Mouse (Mus musculus) heart, embryonic 16.5 days (tissue): ENCODE results near the gene Lamc2. TPM values are rescaled to one million over a fixed set of nuclear protein-coding genes. Genes with fewer than 3 reads are reported as not detected.

Experiments
- ATAC-seq: fragments of 200-750 bp; cut with Nextera tagmentation; replicated peaks from 2 replicates; pipeline ENCODE4 v1.8.0; 2017; ENCODE audit warnings: moderate number of reproducible peaks; ENCODE audit not compliant: insufficient read depth, low FRiP score; ENCODE audit errors: extremely low read depth
- H3K27ac ChIP-seq: fragments of 300-500 bp; sonication (generic); 2 replicates; pipeline ENCODE4 v1.5.1; 2014; ENCODE audit warnings: mild to moderate bottlenecking, low read length, control low read depth, moderate library complexity
- H3K27me3 ChIP-seq: fragments of 300-500 bp; sonication (generic); 2 replicates; pipeline ENCODE4 v1.6.1; 2014; ENCODE audit warnings: low read length, mixed read lengths; ENCODE audit not compliant: control insufficient read depth, insufficient read depth
- H3K36me3 ChIP-seq: fragments of 300-500 bp; sonication (generic); 2 replicates; pipeline ENCODE4 v1.6.1; 2014; ENCODE audit not compliant: control insufficient read depth, insufficient read depth
- H3K4me1 ChIP-seq: fragments of 300-500 bp; sonication (generic); 2 replicates; pipeline ENCODE4 v1.6.1; 2014; ENCODE audit warnings: low read length, mixed read lengths; ENCODE audit not compliant: control insufficient read depth, insufficient read depth
- H3K4me2 ChIP-seq: fragments of 300-500 bp; sonication (generic); 2 replicates; pipeline ENCODE4 v1.6.1; 2014; ENCODE audit warnings: low read depth, mild to moderate bottlenecking, control low read depth, low read length
- H3K4me3 ChIP-seq: fragments of 300-500 bp; sonication (generic); 2 replicates; pipeline ENCODE4 v1.5.1; 2014; ENCODE audit warnings: mild to moderate bottlenecking, control low read depth, low read length
- H3K9ac ChIP-seq: fragments of 300-500 bp; sonication (generic); 2 replicates; pipeline ENCODE4 v1.6.1; 2014; ENCODE audit warnings: low read length, control low read depth
- H3K9me3 ChIP-seq: fragments of 300-500 bp; sonication (generic); replicated peaks from 2 replicates; pipeline ENCODE4 v1.6.1; 2016; ENCODE audit warnings: low read length; ENCODE audit not compliant: control insufficient read depth
- whole genome bisulfite sequencing: fragments of 180-500 bp; shearing (Covaris S2); extraction: QIAGEN DNeasy Blood & Tissue Kit; methylation state at CpG from one replicate; pipeline ENCODE4 v1.1.7; 2014; 5-methylcytosine and 5-hydroxymethylcytosine counted together
- polyA plus RNA-seq: library from polyadenylated mRNA; unstranded; fragments of >200 nt; fragmentation: Nextera tagmentation; extraction: Ambion mirVana; gene quantifications from 2 replicates; pipeline ENCODE4 v1.2.1, GENCODE M21; 2015

Gene Lamc2
- polyA plus RNA-seq, 1 experiment from 2014 or later: 8.8 TPM

DNA sequence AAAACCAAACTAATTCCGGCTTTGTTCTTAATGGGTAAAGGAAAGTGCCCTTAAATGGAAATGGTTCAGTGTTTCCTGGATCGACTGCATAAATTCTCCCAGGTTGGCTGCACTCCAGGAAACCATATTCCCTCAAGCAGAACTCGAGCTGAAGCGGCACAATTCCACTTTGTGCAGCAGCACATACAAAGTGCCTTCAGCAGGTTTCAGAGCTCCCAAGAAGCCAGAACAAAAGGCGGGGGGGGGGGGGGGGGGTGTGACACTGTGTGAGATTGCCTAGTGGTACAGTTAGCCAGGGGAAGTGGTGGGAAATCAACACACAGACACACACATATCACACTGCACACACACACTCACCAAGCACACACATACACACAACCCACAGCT, 5.7 kb upstream of the Lamc2 start:
- Histone ChIP-seq H3K27me3 (no peaks in the 10 kb centered on the region), H3K4me3 (no peak overlapping the region), H3K4me2 (peak overlapping the region; percentile 39), H3K9me3 (no peaks in the 10 kb centered on the region), H3K9ac (peak overlapping the region; percentile 38; the same call in 1 of the 2 replicates), H3K4me1 (peaks cover 18% of the 10 kb centered on the region), H3K36me3 (no peaks in the 10 kb centered on the region), H3K27ac (peak overlapping the region; percentile 91)
- ATAC-seq: peak; percentile 56
- 13% methylated on average over 5 of the region's 5 CpGs for WGBS

DNA sequence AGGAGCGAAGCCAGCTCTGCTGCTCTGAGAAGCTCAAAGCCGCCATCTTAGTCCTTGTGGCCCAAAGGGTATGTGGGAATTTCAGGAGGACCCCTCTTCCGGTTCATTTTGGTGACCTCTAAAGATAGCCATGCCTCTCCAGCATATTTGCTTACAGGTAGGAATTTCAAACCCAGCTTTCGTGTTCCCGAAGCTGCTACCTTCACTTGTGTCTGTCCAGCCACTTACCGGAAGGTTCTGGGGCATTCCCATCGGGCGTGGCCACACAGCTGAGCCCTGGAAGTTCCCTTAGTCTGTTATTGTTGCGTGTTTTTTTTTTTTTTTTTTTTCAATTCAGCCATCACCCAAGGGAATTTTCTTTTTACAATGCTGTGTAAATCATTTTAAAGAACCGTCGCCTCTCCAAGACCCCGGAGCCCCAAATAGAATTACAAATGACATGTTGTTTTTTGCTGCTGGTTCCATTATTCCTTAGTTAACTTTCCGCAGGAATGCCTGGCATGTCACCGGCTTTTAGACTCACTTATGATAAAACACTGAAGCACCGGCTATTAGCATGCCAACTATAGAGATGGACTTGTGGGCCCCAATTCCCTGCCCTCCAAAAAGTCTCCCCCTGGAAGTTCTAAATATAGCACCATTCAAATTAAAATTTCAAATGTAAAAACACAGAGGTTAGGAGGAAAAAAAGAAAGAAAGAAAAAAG, 5.1 kb upstream of the Lamc2 start:
- Histone ChIP-seq H3K4me1 (peaks cover 18% of the 10 kb centered on the region), H3K36me3 (no peaks in the 10 kb centered on the region), H3K9me3 (no peaks in the 10 kb centered on the region), H3K27me3 (no peaks in the 10 kb centered on the region), H3K4me3 (no peak overlapping the region), H3K4me2 (peak overlapping the region; percentile 39), H3K27ac (peak overlapping the region; percentile 91), H3K9ac (peak overlapping the region; percentile 38; the same call in 1 of the 2 replicates)
- peak; percentile 80 for ATAC-seq
- 38% methylated on average over 15 of the region's 15 CpGs for WGBS

DNA sequence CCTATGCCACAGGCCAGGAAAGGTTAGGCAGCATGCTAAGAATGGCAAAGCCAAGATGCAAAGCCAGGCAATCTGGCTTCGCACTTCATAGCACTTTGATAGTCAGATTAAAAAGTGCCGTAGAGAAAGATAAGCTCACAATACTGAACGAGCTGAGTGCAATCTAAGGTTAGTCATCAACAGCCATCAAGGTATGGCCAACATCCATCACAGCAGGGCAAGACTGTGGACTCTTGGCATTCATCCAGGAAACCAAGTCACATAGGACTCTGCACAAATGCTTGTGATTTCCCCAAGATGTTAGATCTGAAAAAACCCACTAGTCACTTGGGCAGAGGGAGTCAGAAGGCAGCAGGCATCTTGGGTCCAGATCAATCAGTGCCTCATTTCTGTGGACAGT, 1.8 kb upstream of the Lamc2 start:
- peaks cover 24% of the 10 kb centered on the region for H3K4me1 ChIP-seq
- H3K9ac ChIP-seq: no peak overlapping the region
- H3K27ac ChIP-seq: no peak overlapping the region
- H3K4me3 ChIP-seq: no peak overlapping the region
- peaks cover 5% of the 10 kb centered on the region for H3K27me3 ChIP-seq
- H3K9me3 ChIP-seq: no peaks in the 10 kb centered on the region
- 49% methylated on average over 3 of the region's 3 CpGs for WGBS
- H3K4me2 ChIP-seq: no peak overlapping the region
- no peak for ATAC-seq
- H3K36me3 ChIP-seq: no peaks in the 10 kb centered on the region

DNA sequence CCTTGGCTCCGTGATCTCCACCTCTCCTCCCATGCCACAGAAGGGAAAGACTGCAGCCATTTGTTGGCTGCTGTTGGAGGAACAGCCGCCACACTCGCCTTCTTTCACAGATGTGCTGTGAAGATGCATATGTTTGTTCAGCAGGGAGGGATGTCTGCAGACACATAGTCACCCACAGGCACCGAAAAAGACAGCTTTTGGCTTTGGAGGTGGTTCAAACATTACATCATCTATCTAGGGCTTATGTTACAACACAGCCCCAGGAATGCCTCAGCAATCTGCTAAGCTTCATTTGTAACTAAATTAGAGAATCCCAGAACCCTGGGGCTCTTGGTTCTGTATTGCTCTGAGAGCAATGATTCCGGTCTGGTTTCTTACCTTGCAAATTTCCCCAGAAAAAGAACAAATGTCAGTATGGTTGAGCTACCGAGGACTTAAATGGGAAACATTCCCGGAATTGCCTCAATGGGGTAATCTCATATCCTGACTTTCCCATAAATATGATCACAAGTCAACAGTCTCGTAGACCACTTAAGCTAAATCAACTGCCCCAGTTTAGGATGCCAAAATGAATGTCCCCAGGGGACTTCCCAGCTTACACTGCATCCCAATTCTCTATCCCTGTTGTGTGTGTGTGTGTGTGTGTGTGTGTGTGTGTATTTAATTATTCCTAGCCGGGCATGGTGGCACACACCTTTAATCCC, 5.5 kb downstream of the Lamc2 start:
- H3K27me3 ChIP-seq: peaks cover 5% of the 10 kb centered on the region
- H3K27ac ChIP-seq: peak overlapping the region; percentile 61
- no peak overlapping the region for H3K4me3 ChIP-seq
- H3K36me3 ChIP-seq: no peaks in the 10 kb centered on the region
- ATAC-seq: peak; percentile 51; the same call in 1 of the 2 replicates
- peaks cover 13% of the 10 kb centered on the region for H3K4me1 ChIP-seq
- no peak overlapping the region for H3K4me2 ChIP-seq
- no peaks in the 10 kb centered on the region for H3K9me3 ChIP-seq
- H3K9ac ChIP-seq: no peak overlapping the region
- 51% methylated on average over 9 of the region's 9 CpGs for WGBS

DNA sequence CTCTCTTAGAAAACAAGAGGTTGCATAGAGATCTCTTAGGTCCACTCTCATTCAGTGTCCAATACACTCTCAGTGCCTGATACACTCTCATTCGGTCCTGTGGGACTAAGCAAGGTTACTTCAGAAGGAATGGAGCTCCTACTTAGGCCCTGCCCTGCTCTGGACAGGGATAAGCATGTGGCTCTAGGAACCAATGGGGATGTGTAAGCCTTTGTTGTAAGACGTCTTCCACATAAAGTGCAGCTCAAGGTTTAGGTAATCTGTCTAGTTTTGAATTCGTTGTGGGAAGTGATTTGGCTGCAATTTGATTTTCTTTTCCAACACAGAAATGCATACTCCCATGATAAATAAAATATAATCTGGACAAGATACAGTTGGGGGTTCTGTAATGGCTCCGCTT, 6.1 kb downstream of the Lamc2 start:
- no peak overlapping the region for H3K4me3 ChIP-seq
- WGBS: 69% methylated on average over 4 of the region's 4 CpGs

DNA sequence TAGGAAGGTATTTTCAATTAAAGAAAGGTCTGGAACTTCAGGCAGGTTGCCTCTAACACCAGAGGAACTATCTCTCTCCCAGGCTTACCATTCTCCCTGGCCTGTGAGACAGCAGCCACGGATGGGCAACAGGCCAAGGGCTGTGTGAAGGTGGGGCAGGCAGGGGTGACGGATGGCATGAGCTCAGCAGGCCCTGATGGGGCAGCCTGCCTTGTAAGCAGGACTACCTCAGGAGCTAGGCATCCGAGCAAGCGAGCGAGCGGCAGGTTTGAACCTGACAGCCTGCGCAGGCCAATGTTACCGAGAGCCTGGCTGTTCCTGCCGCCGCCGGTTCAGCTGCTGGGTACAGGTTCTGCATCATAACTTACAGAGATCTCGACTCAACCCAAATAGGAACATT, 11.4 kb downstream of the Lamc2 start:
- ATAC-seq: peak; percentile 86
- Histone ChIP-seq H3K9me3 (no peaks in the 10 kb centered on the region), H3K27ac (peak overlapping the region; percentile 72), H3K9ac (no peak overlapping the region), H3K4me3 (no peak overlapping the region), H3K36me3 (no peaks in the 10 kb centered on the region), H3K4me2 (peak overlapping the region; percentile 43), H3K27me3 (no peaks in the 10 kb centered on the region), H3K4me1 (peaks cover 33% of the 10 kb centered on the region)
- WGBS: 46% methylated on average over 12 of the region's 12 CpGs

More for the DNA sequence above, 6.1 kb downstream of the Lamc2 start:
- Histone ChIP-seq H3K27ac (peak overlapping the region; percentile 61), H3K27me3 (peaks cover 3% of the 10 kb centered on the region), H3K36me3 (no peaks in the 10 kb centered on the region), H3K9ac (no peak overlapping the region), H3K4me1 (peaks cover 14% of the 10 kb centered on the region), H3K9me3 (no peaks in the 10 kb centered on the region), H3K4me2 (no peak overlapping the region)
- 0 out of 2 replicates have a peak, but pooled peaks have one; percentile 16 for ATAC-seq

DNA sequence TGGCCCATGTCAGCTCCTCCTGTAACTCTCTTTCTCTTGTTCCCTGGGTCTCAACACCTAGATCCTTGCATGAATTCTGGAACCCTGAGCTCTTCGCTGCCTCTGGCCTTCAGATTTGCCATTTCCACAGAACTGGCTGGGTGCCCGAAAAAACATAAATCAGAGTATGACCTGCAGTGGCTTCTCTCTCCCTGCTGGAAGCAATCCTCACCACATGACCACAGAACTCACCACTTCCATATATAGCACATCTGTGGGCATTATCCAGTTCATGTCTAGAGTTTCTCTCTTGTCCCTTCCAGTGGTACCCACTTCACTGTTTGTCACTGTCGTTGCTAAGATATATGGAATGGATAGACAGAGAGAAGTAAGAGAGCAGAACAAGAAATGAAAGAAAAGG, 13.0 kb downstream of the Lamc2 start:
- H3K4me2 ChIP-seq: no peak overlapping the region
- WGBS: 15% methylated on average over 3 of the region's 3 CpGs
- ATAC-seq: peak; percentile 85

DNA sequence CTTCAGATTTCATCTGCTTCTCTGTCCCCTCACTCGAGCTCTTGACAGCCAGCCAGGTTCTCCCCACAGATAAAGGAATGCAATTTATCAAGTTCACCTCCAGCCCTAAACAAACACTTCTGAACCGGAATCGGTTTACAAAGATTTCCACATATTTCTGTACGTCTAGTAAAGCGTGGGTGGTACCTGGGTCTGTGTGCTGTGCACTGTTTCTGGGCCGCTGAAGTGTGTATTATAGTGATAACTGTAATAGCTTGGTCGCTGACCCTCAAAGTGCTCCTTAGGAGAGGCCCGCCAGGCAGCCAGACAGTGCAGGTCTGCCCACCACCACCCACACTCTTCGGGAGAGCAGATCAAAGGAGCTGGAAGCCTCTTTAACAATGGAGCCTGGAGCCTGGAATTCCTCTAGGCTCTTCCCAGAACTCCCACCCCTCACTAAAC, 13.9 kb downstream of the Lamc2 start:
- Histone ChIP-seq H3K4me3 (no peak overlapping the region), H3K27ac (peak overlapping the region; percentile 81), H3K36me3 (no peaks in the 10 kb centered on the region), H3K9me3 (no peaks in the 10 kb centered on the region), H3K9ac (peak overlapping the region; percentile 29), H3K4me1 (peaks cover 33% of the 10 kb centered on the region), H3K4me2 (peak overlapping the region; percentile 26), H3K27me3 (no peaks in the 10 kb centered on the region)
- 11% methylated on average over 9 of the region's 9 CpGs for WGBS
- ATAC-seq: no peak

More for the DNA sequence above, 13.0 kb downstream of the Lamc2 start:
- no peaks in the 10 kb centered on the region for H3K9me3 ChIP-seq
- no peak overlapping the region for H3K4me3 ChIP-seq
- H3K36me3 ChIP-seq: no peaks in the 10 kb centered on the region
- H3K9ac ChIP-seq: no peak overlapping the region
- H3K4me1 ChIP-seq: peaks cover 33% of the 10 kb centered on the region
- H3K27me3 ChIP-seq: no peaks in the 10 kb centered on the region
- peak overlapping the region; percentile 81 for H3K27ac ChIP-seq

DNA sequence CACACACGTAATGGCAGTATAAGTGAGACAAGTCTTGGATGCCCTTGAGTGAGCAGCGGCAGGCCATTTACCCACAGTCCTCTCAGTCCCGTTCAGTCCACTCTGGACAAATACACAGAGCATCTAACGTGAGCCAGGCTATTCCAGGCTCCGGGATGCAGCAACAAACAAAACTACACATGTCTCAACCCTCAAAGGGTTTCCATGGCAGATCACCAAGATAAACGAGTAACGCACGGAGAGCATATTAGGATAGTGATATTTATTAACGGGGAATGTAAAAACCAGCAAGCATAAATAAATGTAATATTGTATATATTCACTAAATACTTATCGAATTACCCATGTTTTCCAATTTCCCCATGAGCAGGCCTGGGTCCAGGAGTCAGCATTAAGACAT, 15.2 kb downstream of the Lamc2 start:
- H3K4me3 ChIP-seq: no peak overlapping the region
- H3K27me3 ChIP-seq: no peaks in the 10 kb centered on the region
- H3K9ac ChIP-seq: no peak overlapping the region
- H3K4me1 ChIP-seq: peaks cover 33% of the 10 kb centered on the region
- ATAC-seq: no peak
- no peak overlapping the region for H3K27ac ChIP-seq
- 77% methylated on average over 10 of the region's 10 CpGs for WGBS
- H3K36me3 ChIP-seq: no peaks in the 10 kb centered on the region
- no peak overlapping the region for H3K4me2 ChIP-seq
- no peaks in the 10 kb centered on the region for H3K9me3 ChIP-seq
